Mouse (Mus musculus) spleen, adult 2 months (tissue): Measurements from ENCODE around the gene Spem1.

Experiments
- CTCF ChIP-seq: fragments of 200-500 bp; IDR thresholded peaks from 2 replicates; pipeline ENCODE4 v1.5.1; 2011; ENCODE audit warnings: mild to moderate bottlenecking, inconsistent platforms; ENCODE audit not compliant: insufficient read depth, insufficient read length, insufficient replicate concordance; ENCODE audit errors: extremely low read depth
- POLR2A ChIP-seq: fragments of 200-500 bp; IDR thresholded peaks from 2 replicates; pipeline ENCODE4 v1.6.1; 2011; ENCODE audit warnings: low read depth, low read length, inconsistent platforms

DNA sequence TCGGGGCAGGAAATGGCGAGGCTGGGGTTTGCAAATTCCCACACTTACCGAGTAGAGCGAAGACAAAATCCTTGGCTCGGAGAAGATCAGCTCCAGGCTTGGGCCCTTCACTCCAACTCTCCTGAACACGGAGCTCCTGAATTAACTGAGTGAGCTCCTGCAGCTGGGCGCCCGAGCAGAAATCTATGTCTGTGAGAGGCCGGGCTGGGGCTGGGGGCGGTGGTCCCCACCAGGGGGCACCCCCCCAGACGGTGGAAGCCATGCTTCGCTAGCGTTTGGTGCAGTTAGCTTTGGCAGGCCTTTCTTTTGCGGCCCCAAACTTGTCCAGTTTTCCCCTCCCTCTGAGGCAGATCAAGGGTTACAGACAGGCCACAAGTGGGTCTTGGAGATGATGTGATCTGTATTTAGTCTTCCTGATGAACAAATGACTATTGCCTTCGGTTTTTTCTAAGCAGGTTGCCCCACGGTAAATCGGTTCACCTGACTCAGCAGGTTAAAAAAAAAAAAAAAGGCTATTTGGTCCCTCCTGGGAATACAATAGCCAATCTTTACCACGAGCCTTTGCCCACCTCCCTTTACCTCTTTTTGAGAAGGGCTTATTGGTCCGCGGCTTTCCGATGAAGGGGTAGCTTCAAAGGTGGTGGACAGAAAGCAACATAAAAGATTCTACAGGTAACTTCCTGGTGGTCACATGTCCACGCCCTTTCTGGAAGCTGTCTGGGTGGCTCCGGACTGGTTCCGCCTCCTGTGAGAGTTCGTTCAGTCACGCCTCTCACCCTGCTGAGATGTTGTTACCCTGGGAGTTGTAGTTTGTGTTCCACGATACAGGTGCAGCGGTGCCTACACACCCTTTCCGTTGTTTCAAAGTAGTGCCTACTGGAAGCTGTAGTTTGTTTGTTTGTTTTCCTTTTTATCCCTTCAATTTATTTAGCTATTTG, 16.7 kb downstream of the Spem1 start, which contains the start of gene Tmem102:
- TF ChIP-seq POLR2A (no peak), CTCF (no peak)
